Mouse (Mus musculus) embryonic facial prominence, embryonic 11.5 days (tissue): Measurements from ENCODE around the gene Mlc1. TPM values are rescaled to one million over a fixed set of nuclear protein-coding genes. Genes with fewer than 3 reads are reported as not detected.

Source experiments
- ATAC-seq: fragments of 200-750 bp; cut with Nextera tagmentation; replicated peaks from 2 replicates; pipeline ENCODE4 v1.8.0; 2017; ENCODE audit warnings: low read depth; ENCODE audit not compliant: insufficient number of reproducible peaks, low FRiP score, low TSS enrichment
- DNase-seq: peaks from one replicate; pipeline ENCODE4 v3.0.0-alpha.2; 2015; ENCODE audit warnings: low spot score
- H3K27ac ChIP-seq: fragments of 300-500 bp; sonication (generic); replicated peaks from 2 replicates; pipeline ENCODE4 v1.5.1; 2014; ENCODE audit warnings: mild to moderate bottlenecking, low read depth, low read length, control low read depth
- H3K27me3 ChIP-seq: fragments of 300-500 bp; sonication (generic); 2 replicates; pipeline ENCODE4 v1.6.1; 2014; ENCODE audit warnings: mild to moderate bottlenecking, low read length, moderate library complexity, mixed read lengths; ENCODE audit not compliant: control insufficient read depth, insufficient read depth
- H3K36me3 ChIP-seq: fragments of 300-500 bp; sonication (generic); replicated peaks from 2 replicates; pipeline ENCODE4 v1.6.1; 2014; ENCODE audit warnings: low read depth, mild to moderate bottlenecking, low read length, moderate library complexity, mixed read lengths; ENCODE audit not compliant: control insufficient read depth, insufficient read depth
- H3K4me1 ChIP-seq: fragments of 300-500 bp; sonication (generic); 2 replicates; pipeline ENCODE4 v1.6.1; 2014; ENCODE audit warnings: low read length, mixed read lengths; ENCODE audit not compliant: control insufficient read depth, insufficient read depth
- H3K4me2 ChIP-seq: fragments of 300-500 bp; sonication (generic); 2 replicates; pipeline ENCODE4 v1.6.1; 2014; ENCODE audit warnings: low read depth, mild to moderate bottlenecking, control low read depth, low read length, moderate library complexity
- H3K4me3 ChIP-seq: fragments of 300-500 bp; sonication (generic); 2 replicates; pipeline ENCODE4 v1.5.1; 2014; ENCODE audit warnings: low read depth, low read length, control low read depth
- H3K9ac ChIP-seq: fragments of 300-500 bp; sonication (generic); replicated peaks from 2 replicates; pipeline ENCODE4 v1.6.1; 2014; ENCODE audit warnings: mild to moderate bottlenecking, control low read depth, low read length
- H3K9me3 ChIP-seq: fragments of 300-500 bp; sonication (generic); replicated peaks from 2 replicates; pipeline ENCODE4 v1.6.1; 2016; ENCODE audit warnings: mild to moderate bottlenecking, low read length, inconsistent platforms, mixed read lengths; ENCODE audit not compliant: control insufficient read depth
- WGBS: fragments of 180-500 bp; shearing (Covaris S2); extraction: QIAGEN DNeasy Blood & Tissue Kit; methylation state at CpG from one replicate; pipeline ENCODE4 v1.1.7; 2014; 5-methylcytosine and 5-hydroxymethylcytosine counted together
- polyA plus RNA-seq: library from polyadenylated mRNA; unstranded; fragments of >200 nt; fragmentation: Nextera tagmentation; extraction: Ambion mirVana; gene quantifications from 2 replicates; pipeline ENCODE4 v1.2.1, GENCODE M21; 2014

The Mlc1 gene
- polyA plus RNA-seq, 1 experiment from 2014 or later, result 1.1 TPM

GRCm38 (mm10) chr15:88999124-88999523 lies 20.3 kb upstream of the Mlc1 start:
- no peak overlapping the region for H3K27ac ChIP-seq
- H3K4me3 ChIP-seq, result no peak overlapping the region
- no peaks in the 10 kb centered on the region for H3K27me3 ChIP-seq
- no peaks in the 10 kb centered on the region for H3K4me1 ChIP-seq
- H3K4me2 ChIP-seq, result no peak overlapping the region
- no peak overlapping the region for H3K9ac ChIP-seq
- 87% methylated on average over 2 of the region's 2 CpGs for WGBS
- no peaks in the 10 kb centered on the region for H3K9me3 ChIP-seq
- H3K36me3 ChIP-seq, result no peaks in the 10 kb centered on the region
- DNase-seq (no peak), ATAC-seq (no peak)

- H3K36me3 ChIP-seq, result no peaks in the 10 kb centered on the region
- H3K9me3 ChIP-seq, result no peaks in the 10 kb centered on the region
- H3K4me2 ChIP-seq, result no peak overlapping the region
- H3K4me3 ChIP-seq, result no peak overlapping the region
- no peak for ATAC-seq
- H3K27me3 ChIP-seq, result no peaks in the 10 kb centered on the region
- DNase-seq, result no peak
- no peak overlapping the region for H3K27ac ChIP-seq
- no peak overlapping the region for H3K9ac ChIP-seq
- H3K4me1 ChIP-seq, result no peaks in the 10 kb centered on the region
- 77% methylated on average over 8 of the region's 8 CpGs for WGBS
These were observed 19.8 kb upstream of the Mlc1 start for GRCm38 (mm10) chr15:88998636-88999035.

GRCm38 (mm10) chr15:88989236-88989635 lies 10.4 kb upstream of the Mlc1 start:
- H3K4me3 ChIP-seq, result no peak overlapping the region
- H3K4me1 ChIP-seq, result no peaks in the 10 kb centered on the region
- 66% methylated on average over 2 of the region's 2 CpGs for WGBS
- no peaks in the 10 kb centered on the region for H3K9me3 ChIP-seq
- H3K27ac ChIP-seq, result no peak overlapping the region
- DNase-seq (no peak), ATAC-seq (no peak)
- H3K4me2 ChIP-seq, result no peak overlapping the region
- H3K27me3 ChIP-seq, result no peaks in the 10 kb centered on the region
- H3K36me3 ChIP-seq, result no peaks in the 10 kb centered on the region
- no peak overlapping the region for H3K9ac ChIP-seq

GRCm38 (mm10) chr15:88982534-88983079 lies 3.8 kb upstream of the Mlc1 start, which contains the start of gene Mov10l1:
Mov10l1 (plus strand) TSS chr15:88982909.
- H3K4me1 ChIP-seq, result no peaks in the 10 kb centered on the region
- WGBS, result 95% methylated on average over 30 of the region's 31 CpGs
- H3K36me3 ChIP-seq, result no peaks in the 10 kb centered on the region
- no peak within 1 kb of the TSS for H3K27ac ChIP-seq
- DNase-seq (no peak), ATAC-seq (no peak)
- H3K4me3 ChIP-seq, result no peak within 1 kb of the TSS
- H3K9me3 ChIP-seq, result no peaks in the 10 kb centered on the region
- H3K27me3 ChIP-seq, result no peaks in the 10 kb centered on the region
- no peak within 1 kb of the TSS for H3K4me2 ChIP-seq
- H3K9ac ChIP-seq, result no peak within 1 kb of the TSS

- ATAC-seq (0 out of 2 replicates have a peak, but pooled peaks have one; percentile 23), DNase-seq (no peak)
- WGBS, result 59% methylated on average over 3 of the region's 3 CpGs
- Histone ChIP-seq H3K9ac (no peak overlapping the region), H3K27ac (no peak overlapping the region), H3K4me2 (no peak overlapping the region), H3K4me3 (no peak overlapping the region), H3K9me3 (no peaks in the 10 kb centered on the region), H3K36me3 (no peaks in the 10 kb centered on the region), H3K27me3 (no peaks in the 10 kb centered on the region), H3K4me1 (no peaks in the 10 kb centered on the region)
These were observed 285 bp upstream of the Mlc1 start for GRCm38 (mm10) chr15:88979138-88979446.

- Histone ChIP-seq H3K9ac (no peak overlapping the region), H3K27me3 (no peaks in the 10 kb centered on the region), H3K4me3 (no peak overlapping the region), H3K4me2 (no peak overlapping the region), H3K4me1 (no peaks in the 10 kb centered on the region), H3K27ac (no peak overlapping the region), H3K36me3 (no peaks in the 10 kb centered on the region), H3K9me3 (no peaks in the 10 kb centered on the region)
- WGBS, result 94% methylated on average over 4 of the region's 4 CpGs
- no peak for ATAC-seq
- DNase-seq, result no peak
These were observed 6.5 kb downstream of the Mlc1 start for GRCm38 (mm10) chr15:88972300-88972699.

GRCm38 (mm10) chr15:88964070-88964578 lies 14.7 kb downstream of the Mlc1 start:
- H3K9me3 ChIP-seq, result no peaks in the 10 kb centered on the region
- H3K27me3 ChIP-seq, result no peaks in the 10 kb centered on the region
- no peaks in the 10 kb centered on the region for H3K4me1 ChIP-seq
- ATAC-seq (no peak), DNase-seq (no peak)
- H3K9ac ChIP-seq, result no peak overlapping the region
- no peak overlapping the region for H3K4me2 ChIP-seq
- H3K27ac ChIP-seq, result no peak overlapping the region
- H3K4me3 ChIP-seq, result no peak overlapping the region
- H3K36me3 ChIP-seq, result no peaks in the 10 kb centered on the region
- 82% methylated on average over 2 of the region's 2 CpGs for WGBS

- Histone ChIP-seq H3K9me3 (no peaks in the 10 kb centered on the region), H3K4me1 (no peaks in the 10 kb centered on the region), H3K27ac (no peak overlapping the region), H3K4me2 (no peak overlapping the region), H3K4me3 (no peak overlapping the region), H3K9ac (no peak overlapping the region), H3K27me3 (peaks cover 9% of the 10 kb centered on the region), H3K36me3 (no peaks in the 10 kb centered on the region)
- DNase-seq (no peak), ATAC-seq (no peak)
- WGBS, result 84% methylated on average over 4 of the region's 4 CpGs
These were observed 21.3 kb downstream of the Mlc1 start for GRCm38 (mm10) chr15:88957522-88957921.
